Mouse (Mus musculus) CD4-positive, CD25-positive, alpha-beta regulatory T cell, adult 4 months (primary cell): ENCODE results near the gene Gsdma. TPM values are rescaled to one million over a fixed set of nuclear protein-coding genes. Genes with fewer than 3 reads are reported as not detected.
"Not testable (repeated sequence)": the region's sequence is repeated elsewhere in the genome, so short reads cannot be mapped to it uniquely, and the experiment has no call there.

ENCODE experiments used
- ATAC-seq: one replicate; pipeline ENCODE4 v1.8.0; 2017
- polyA plus RNA-seq, 2 experiments: library from polyadenylated mRNA; unstranded; fragments of 100-300 nt; shearing (Covaris generic); gene quantifications; one replicate each; pipeline ENCODE4 v1.2.1; 2017

Gsdma gene
- polyA plus RNA-seq: under 1 TPM in 1 of 2 experiments, not detected in 1; 0.12 TPM

DNA sequence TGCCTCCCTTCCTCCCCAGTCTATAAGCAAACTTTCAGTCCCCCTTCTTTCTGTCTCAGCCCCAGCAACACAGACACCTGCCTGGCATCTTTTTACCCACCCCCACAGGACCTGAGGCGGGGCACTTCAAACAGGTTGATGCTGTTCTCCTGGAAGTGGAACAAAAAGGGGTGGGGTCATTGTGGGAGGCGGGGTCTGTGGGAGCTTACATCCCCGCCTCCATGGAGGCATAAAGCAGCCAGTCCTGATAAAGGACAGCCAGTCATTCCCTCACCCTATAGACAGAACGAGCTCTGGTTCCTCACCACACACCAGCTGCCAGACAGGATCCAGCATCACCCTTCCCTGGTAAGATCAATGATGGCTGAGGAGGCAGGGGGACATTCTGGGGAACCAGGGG is at the start of gene Gsdma:
Gene Gsdma (plus strand): TSS at position 261 of the 400 bp plus-strand sequence.
- no peak for ATAC-seq

DNA sequence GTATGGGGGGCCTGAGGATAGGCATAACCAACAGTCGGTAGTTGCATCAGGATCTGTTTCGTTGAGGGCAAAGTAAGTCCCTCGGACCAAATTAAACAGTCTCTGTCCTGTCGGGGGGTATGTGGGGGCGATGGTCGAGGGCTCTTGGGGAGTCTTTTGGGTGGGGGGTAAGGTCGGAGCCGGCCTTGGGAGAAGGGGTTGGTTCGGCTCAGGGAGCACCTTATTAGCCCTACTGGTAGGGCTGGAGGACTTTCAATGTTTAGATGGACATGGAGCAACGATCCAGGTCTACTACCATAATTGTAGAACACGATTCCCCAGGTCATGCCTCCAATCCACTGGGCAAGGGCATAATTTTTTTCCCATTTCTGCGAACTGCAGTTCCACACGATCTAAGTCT is 43.4 kb upstream of the Gsdma start:
- no peak for ATAC-seq

DNA sequence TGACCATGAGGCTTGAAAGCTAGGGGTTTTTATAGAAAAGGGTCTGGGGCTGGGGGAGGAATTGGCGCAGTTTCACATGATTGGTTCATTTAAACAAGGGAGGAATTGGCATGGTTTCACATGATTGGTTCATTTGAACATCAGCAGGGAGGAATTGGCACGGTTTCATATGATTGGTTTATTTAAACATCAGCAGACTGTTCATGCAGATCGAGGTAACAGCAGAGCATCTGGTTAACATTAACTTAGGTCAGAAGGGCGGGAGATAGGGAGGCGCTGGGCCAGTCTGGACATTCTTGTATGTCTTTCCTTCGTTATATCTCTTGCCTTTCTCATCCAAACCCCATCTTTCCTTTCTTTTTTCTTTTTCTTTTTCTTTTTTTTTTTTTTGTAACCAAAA is 40.2 kb upstream of the Gsdma start:
- ATAC-seq: not testable (repeated sequence)

DNA sequence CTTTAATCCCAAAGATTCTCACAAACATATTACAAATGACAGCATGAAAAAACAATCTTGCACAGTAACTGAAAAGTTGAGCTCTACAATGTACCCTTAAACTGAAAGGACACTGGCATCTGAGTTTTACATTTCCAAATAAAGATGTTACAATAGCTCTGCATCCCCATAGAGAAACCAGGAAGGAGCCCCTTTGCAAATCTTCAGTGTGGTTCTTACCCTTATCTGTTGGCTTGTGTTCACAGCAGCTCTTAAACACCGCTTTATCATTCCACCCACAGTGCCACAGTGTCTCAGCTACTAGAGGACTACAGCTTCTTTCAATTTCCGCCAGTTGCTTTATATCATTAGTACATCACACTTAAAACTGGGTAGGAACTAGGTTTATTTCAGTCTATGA is 39.8 kb upstream of the Gsdma start:
- not testable (repeated sequence) for ATAC-seq

GRCm38 (mm10) chr11:98625611-98626410 is 38.3 kb upstream of the Gsdma start, which contains the start of the genes Gm12355 and Gsdma3:
Gm12355 (minus strand) TSS chr11:98625661.
Gsdma3 (plus strand) TSS chr11:98626360.
- ATAC-seq: no peak

GRCm38 (mm10) chr11:98628706-98629105 is 35.4 kb upstream of the Gsdma start:
- ATAC-seq: no peak

DNA sequence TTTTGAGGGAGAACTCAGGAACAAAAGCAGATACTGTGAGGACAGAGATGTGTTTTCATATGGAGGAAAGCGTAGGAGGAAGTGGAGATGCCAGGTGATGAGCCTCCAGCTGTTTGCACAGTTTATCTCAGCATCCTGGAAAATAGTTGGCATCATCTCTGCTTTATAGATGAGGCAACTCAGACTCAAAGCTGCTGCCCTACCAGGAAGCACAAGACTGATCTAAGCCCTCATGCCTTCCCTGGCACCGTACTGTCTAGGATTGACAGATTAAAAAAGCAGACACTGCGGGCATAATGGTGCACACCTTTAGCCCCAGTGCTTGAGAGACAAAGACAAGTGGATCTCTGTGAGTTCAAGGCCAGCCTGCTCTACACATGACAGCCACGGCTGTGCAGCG is 33.5 kb upstream of the Gsdma start:
- ATAC-seq: no peak

GRCm38 (mm10) chr11:98635312-98635970 is 28.7 kb upstream of the Gsdma start:
- ATAC-seq: peak; percentile 68

GRCm38 (mm10) chr11:98637501-98637900 is 26.6 kb upstream of the Gsdma start:
- no peak for ATAC-seq

DNA sequence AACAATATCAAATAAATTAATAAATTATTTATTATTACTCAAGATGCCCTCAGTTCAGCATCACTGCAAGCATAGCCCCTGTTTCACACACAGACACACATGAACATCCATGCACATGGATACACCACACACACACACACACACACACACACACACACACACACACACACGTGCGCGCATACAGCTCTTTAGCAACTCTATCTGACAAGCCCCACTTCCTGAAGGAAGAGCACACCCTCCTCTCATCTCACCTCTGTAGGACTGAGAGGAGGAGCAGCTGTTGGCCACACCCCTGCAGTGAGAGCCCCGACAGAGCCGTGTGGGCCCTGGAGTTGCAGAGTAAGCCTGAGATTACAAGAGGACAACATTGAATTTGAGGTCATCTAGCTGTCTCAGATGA is 24.1 kb upstream of the Gsdma start:
- no peak for ATAC-seq

GRCm38 (mm10) chr11:98644757-98645156 is 19.4 kb upstream of the Gsdma start:
- ATAC-seq: no peak

- no peak for ATAC-seq
These were observed 18.2 kb upstream of the Gsdma start for GRCm38 (mm10) chr11:98645946-98646345.

GRCm38 (mm10) chr11:98646459-98646858 is 17.7 kb upstream of the Gsdma start, which contains the start of gene Gsdma2:
Gsdma2 (plus strand) TSS chr11:98646759.
- ATAC-seq: no peak

DNA sequence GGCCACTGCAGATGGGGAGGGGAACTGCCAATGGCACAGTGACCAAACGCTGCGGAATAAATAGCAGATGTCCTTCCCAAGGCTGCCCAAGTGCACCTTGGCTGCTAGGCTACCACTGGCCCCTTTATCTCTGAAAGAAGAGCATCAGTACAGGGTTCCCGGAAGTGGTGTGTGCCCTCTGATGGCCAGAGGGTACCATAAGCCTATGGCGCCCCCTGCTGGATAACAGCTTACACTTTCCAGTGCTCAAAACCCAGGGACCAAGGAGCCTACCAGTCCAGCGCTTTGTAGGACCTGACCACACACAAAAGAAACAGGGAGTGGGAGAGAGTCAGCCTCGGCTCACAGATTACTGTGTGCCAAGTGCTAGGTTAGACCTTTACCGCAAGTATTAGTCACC is 9.1 kb upstream of the Gsdma start:
- ATAC-seq: peak; percentile 79

DNA sequence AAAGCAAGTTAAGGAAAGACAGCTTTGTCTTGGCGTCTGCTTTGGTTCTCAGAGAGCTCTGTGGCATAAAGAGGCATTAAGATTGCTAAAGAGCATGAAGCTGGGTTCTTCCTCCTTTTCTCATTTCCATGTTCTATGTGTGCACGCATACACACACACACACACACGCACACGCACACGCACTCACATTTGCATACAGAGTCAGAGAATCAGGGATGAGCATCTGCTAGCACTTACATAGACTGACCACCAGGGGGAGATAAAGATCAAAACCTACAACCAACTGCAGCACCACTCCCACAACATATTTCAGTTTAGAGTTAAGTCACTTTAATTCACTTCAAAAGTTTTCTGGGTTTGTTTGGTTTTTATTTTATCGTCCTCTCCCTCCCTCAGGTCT is 3.6 kb upstream of the Gsdma start:
- peak; percentile 82 for ATAC-seq

- ATAC-seq: no peak
These were observed 4.8 kb downstream of the Gsdma start for GRCm38 (mm10) chr11:98668984-98669383.

- no peak for ATAC-seq
These were observed 7.2 kb downstream of the Gsdma start for GRCm38 (mm10) chr11:98671284-98671815.

DNA sequence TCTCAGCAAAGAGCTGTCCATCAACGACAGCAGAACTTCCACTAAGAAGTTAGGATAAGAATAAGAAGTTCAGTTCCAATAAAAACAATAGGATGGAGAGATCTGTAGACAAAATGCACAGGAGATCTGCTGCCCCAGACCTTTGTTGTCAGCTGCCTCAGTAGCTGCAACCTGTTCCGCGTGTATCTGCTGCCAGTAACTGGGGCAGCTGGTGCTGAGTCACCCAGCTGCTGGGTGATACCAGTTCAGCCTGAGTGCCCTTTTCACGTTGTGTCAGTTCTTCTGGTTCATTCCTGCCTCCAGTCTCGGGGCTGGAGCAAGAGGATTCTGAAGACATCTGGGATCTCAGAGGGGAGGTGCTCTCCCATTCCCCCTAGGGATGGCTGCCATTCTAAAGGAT is 7.7 kb downstream of the Gsdma start:
- no peak for ATAC-seq

DNA sequence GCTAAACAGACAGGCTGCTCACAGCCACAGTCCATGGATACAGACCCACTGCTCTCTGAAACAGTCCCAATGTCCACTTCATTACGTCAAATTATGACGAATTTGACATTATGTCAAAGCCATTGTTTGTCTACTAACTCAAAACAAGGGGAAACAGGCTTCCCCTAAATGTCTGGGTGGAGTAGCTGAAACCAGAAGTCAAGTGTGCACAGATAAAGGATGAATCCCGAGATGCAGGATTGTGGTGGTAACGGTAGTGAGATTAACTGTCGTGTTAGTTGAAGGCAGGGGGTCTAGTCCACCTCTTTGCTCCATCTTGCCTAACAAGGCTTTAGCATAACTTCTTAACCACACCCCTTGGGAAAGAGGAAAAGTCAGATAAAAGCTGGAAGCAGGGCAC is 8.3 kb downstream of the Gsdma start:
- ATAC-seq: no peak

DNA sequence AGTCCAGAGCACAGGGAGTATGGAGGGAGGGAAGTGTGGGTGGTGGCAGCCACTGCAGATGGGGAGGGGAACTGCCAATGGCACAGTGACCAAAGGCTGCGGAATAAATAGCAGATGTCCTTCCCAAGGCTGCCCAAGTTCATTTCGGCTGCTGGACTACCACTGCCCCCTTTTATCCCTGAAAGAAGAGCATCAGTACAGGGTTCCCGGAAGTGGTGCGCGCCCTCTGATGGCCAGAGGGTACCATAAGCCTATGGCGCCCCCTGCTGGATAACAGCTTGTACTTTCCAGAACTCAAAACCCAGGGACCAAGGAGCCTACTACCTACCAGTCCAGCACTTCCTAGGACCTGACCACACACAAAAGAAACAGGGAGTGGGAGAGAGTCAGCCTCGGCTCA is 9.0 kb downstream of the Gsdma start:
- peak; percentile 81 for ATAC-seq

DNA sequence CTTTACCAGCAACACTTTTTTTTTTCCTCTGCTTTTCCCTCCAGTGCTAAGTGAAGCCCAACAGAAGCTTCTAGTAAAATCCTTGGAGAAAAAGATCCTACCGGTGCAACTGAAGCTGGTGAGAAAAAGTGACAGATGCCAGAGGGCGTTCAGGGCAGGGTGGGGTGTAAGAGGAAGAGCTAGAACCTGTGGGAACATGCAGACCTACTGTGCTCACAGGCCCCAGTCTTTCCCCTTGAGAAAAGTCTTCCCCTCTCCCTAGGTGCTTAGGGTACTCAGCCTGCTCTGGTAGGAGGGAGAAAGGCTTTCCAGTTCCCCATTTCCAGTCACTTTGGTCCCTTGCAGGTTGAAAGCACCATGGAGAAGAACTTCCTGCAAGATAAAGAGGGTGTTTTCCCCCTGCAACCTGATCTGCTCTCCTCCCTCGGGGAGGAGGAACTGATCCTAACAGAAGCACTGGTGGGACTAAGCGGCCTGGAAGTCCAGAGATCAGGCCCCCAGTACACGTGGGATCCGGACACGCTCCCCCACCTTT is 11.7 kb downstream of the Gsdma start:
- no peak for ATAC-seq

- no peak for ATAC-seq
These were observed 15.9 kb downstream of the Gsdma start for GRCm38 (mm10) chr11:98680023-98680422.

- ATAC-seq: not testable (repeated sequence)
These were observed 16.4 kb downstream of the Gsdma start for GRCm38 (mm10) chr11:98680595-98680994.
